Mouse (Mus musculus): ENCODE results near the gene Mfap1b. TPM values are rescaled to one million over a fixed set of nuclear protein-coding genes. Genes with fewer than 3 reads are reported as not detected.
"Not testable (repeated sequence)": the region's sequence is repeated elsewhere in the genome, so short reads cannot be mapped to it uniquely, and the experiment has no call there.

The Mfap1b gene
- polyA plus RNA-seq, 1 experiment from 2014 or later, result 20.5 TPM

GRCm38 (mm10) chr2:121507951-121508330 lies 34.1 kb upstream of the Mfap1b start:
- 53% methylated on average over 2 of the region's 2 CpGs for WGBS (ENCODE audit: insufficient replicate concordance)
- ATAC-seq (ENCODE audit: low read depth), result no peak

GRCm38 (mm10) chr2:121507173-121507950 lies 33.5 kb upstream of the Mfap1b start:
- Histone ChIP-seq H3K4me2 (ENCODE audit: low read depth, low read length) (peak overlapping the region; percentile 74), H3K4me3 (ENCODE audit: low read depth, low read length) (peak overlapping the region; percentile 78), H3K9me3 (replicated peaks; ENCODE audit: control insufficient read depth, low read length) (no peaks in the 10 kb centered on the region), H3K27me3 (ENCODE audit: control insufficient read depth, insufficient read depth, low read depth, low read length) (no peaks in the 10 kb centered on the region), H3K36me3 (ENCODE audit: control insufficient read depth, insufficient read depth) (peaks cover 14% of the 10 kb centered on the region), H3K4me1 (ENCODE audit: control insufficient read depth, low read depth, low read length) (peaks cover 19% of the 10 kb centered on the region), H3K27ac (ENCODE audit: low read length) (0 out of 2 replicates have a peak overlapping the region, but pooled peaks have one; percentile 4), H3K9ac (ENCODE audit: low read depth, low read length) (peak overlapping the region; percentile 84)
- WGBS (ENCODE audit: insufficient replicate concordance), result 3% methylated on average over 12 of the region's 12 CpGs
- ATAC-seq (ENCODE audit: low read depth), result no peak

More at GRCm38 (mm10) chr2:121507951-121508330, 34.1 kb upstream of the Mfap1b start:
- Histone ChIP-seq H3K9me3 (replicated peaks; ENCODE audit: control insufficient read depth, low read length) (no peaks in the 10 kb centered on the region), H3K9ac (ENCODE audit: low read depth, low read length) (peak overlapping the region; percentile 84), H3K27ac (ENCODE audit: low read length) (0 out of 2 replicates have a peak overlapping the region, but pooled peaks have one; percentile 4), H3K4me1 (ENCODE audit: control insufficient read depth, low read depth, low read length) (peaks cover 19% of the 10 kb centered on the region), H3K36me3 (ENCODE audit: control insufficient read depth, insufficient read depth) (peaks cover 14% of the 10 kb centered on the region), H3K4me3 (ENCODE audit: low read depth, low read length) (peak overlapping the region; percentile 78), H3K27me3 (ENCODE audit: control insufficient read depth, insufficient read depth, low read depth, low read length) (no peaks in the 10 kb centered on the region), H3K4me2 (ENCODE audit: low read depth, low read length) (peak overlapping the region; percentile 74)

GRCm38 (mm10) chr2:121505942-121506882 lies 32.3 kb upstream of the Mfap1b start, which contains the start of the genes Mfap1a and Wdr76:
Mfap1a (minus strand) TSS chr2:121506665.
Wdr76 (plus strand) TSS chr2:121506723.
- H3K4me2 ChIP-seq (ENCODE audit: low read depth, low read length), result peak within 1 kb of the TSS; percentile 74
- H3K27ac ChIP-seq (ENCODE audit: low read length), result peak within 1 kb of the TSS; percentile 83
- ATAC-seq (ENCODE audit: low read depth), result peak; percentile 96
- not testable (repeated sequence) for H3K27me3 ChIP-seq (ENCODE audit: control insufficient read depth, insufficient read depth, low read depth, low read length); H3K36me3 ChIP-seq (ENCODE audit: control insufficient read depth, insufficient read depth); H3K9me3 ChIP-seq (replicated peaks; ENCODE audit: control insufficient read depth, low read length)
- peaks cover 19% of the 10 kb centered on the region for H3K4me1 ChIP-seq (ENCODE audit: control insufficient read depth, low read depth, low read length)
- WGBS (ENCODE audit: insufficient replicate concordance), result 4% methylated on average over 40 of the region's 42 CpGs
- peak within 1 kb of the TSS; percentile 78 for H3K4me3 ChIP-seq (ENCODE audit: low read depth, low read length)
- H3K9ac ChIP-seq (ENCODE audit: low read depth, low read length), result peak within 1 kb of the TSS; percentile 84

DNA sequence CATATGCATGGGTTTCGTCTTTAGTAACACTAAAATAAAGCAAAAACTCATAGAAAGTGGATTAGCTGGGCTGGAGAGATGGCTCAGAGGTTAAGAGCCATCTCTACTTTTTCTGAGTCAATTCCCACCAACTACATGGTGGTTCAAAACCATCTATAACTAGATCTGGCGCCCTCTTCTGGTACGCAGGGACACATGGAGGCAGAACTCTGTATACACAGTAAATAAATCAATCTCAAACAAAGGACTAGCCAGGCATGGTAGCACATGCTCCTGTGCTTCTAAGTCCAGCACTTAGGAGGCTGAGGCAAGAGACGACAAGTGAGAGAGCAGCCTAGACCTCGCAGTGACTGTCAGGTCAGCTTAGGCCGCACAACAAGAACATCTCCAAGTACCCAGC lies 27.7 kb upstream of the Mfap1b start:
- not testable (repeated sequence) for H3K27me3 ChIP-seq (ENCODE audit: control insufficient read depth, insufficient read depth, low read depth, low read length); H3K27ac ChIP-seq (ENCODE audit: low read length); H3K4me2 ChIP-seq (ENCODE audit: low read depth, low read length); H3K4me3 ChIP-seq (ENCODE audit: low read depth, low read length); H3K36me3 ChIP-seq (ENCODE audit: control insufficient read depth, insufficient read depth); H3K9me3 ChIP-seq (replicated peaks; ENCODE audit: control insufficient read depth, low read length); H3K9ac ChIP-seq (ENCODE audit: low read depth, low read length); H3K4me1 ChIP-seq (ENCODE audit: control insufficient read depth, low read depth, low read length); ATAC-seq (ENCODE audit: low read depth)
- 50% methylated on average over 2 of the region's 6 CpGs for WGBS (ENCODE audit: insufficient replicate concordance)

GRCm38 (mm10) chr2:121484403-121484802 lies 10.5 kb upstream of the Mfap1b start:
- not testable (repeated sequence) for H3K27me3 ChIP-seq (ENCODE audit: control insufficient read depth, insufficient read depth, low read depth, low read length); H3K9ac ChIP-seq (ENCODE audit: low read depth, low read length); H3K4me1 ChIP-seq (ENCODE audit: control insufficient read depth, low read depth, low read length); H3K36me3 ChIP-seq (ENCODE audit: control insufficient read depth, insufficient read depth); H3K4me3 ChIP-seq (ENCODE audit: low read depth, low read length); H3K9me3 ChIP-seq (replicated peaks; ENCODE audit: control insufficient read depth, low read length); H3K4me2 ChIP-seq (ENCODE audit: low read depth, low read length); ATAC-seq (ENCODE audit: low read depth); H3K27ac ChIP-seq (ENCODE audit: low read length)
- 70% methylated on average over 1 of the region's 2 CpGs for WGBS (ENCODE audit: insufficient replicate concordance)

DNA sequence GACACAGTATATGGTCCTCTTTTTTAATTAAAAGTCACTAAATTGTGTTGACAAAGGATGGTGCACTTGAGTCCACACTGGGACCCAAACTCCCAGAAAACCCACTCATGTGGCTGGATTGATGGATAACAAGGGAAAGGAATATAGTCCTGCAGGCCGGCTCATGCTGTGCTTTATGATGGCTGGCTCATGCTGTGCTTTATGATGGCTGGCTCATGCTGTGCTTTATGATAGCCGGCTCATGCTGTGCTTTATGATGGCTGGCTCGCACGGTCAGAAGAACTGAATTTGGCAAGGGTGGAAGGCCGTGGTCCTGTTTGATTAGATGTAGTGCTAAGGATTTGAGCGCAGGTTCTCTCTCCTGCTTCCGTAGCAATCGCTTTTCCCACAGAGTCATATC lies 9.7 kb upstream of the Mfap1b start:
- H3K9ac ChIP-seq (ENCODE audit: low read depth, low read length), result no peak overlapping the region
- H3K4me1 ChIP-seq (ENCODE audit: control insufficient read depth, low read depth, low read length), result no peaks in the 10 kb centered on the region
- no peak overlapping the region for H3K27ac ChIP-seq (ENCODE audit: low read length)
- ATAC-seq (ENCODE audit: low read depth), result no peak
- no peak overlapping the region for H3K4me2 ChIP-seq (ENCODE audit: low read depth, low read length)
- H3K27me3 ChIP-seq (ENCODE audit: control insufficient read depth, insufficient read depth, low read depth, low read length), result no peaks in the 10 kb centered on the region
- H3K4me3 ChIP-seq (ENCODE audit: low read depth, low read length), result no peak overlapping the region
- H3K9me3 ChIP-seq (replicated peaks; ENCODE audit: control insufficient read depth, low read length), result no peaks in the 10 kb centered on the region
- no peaks in the 10 kb centered on the region for H3K36me3 ChIP-seq (ENCODE audit: control insufficient read depth, insufficient read depth)
- WGBS (ENCODE audit: insufficient replicate concordance), result 70% methylated on average over 8 of the region's 8 CpGs

DNA sequence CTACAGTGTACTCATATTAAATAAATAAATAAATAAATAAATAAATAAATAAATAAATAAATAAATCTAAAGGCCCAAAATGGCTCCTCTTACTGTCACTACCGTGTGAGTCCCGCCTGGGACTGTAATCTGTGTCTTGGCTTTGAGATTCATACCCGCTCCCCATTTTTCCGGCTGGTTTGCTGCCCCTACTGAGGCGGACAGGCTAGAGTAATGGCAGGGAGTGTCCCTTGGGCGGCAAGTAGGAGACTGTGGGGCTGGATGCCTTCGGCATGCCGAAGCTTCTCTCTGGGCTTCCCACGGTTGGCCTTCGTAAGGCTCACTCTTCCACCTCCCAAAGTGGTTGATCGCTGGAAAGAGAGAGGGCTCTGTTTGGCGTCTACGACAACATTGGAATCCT lies 7.0 kb upstream of the Mfap1b start:
- H3K4me3 ChIP-seq (ENCODE audit: low read depth, low read length); H3K4me1 ChIP-seq (ENCODE audit: control insufficient read depth, low read depth, low read length); H3K27ac ChIP-seq (ENCODE audit: low read length); H3K36me3 ChIP-seq (ENCODE audit: control insufficient read depth, insufficient read depth); H3K27me3 ChIP-seq (ENCODE audit: control insufficient read depth, insufficient read depth, low read depth, low read length); H3K9ac ChIP-seq (ENCODE audit: low read depth, low read length); H3K4me2 ChIP-seq (ENCODE audit: low read depth, low read length); H3K9me3 ChIP-seq (replicated peaks; ENCODE audit: control insufficient read depth, low read length); ATAC-seq (ENCODE audit: low read depth): not testable (repeated sequence)
- 74% methylated on average over 13 of the region's 13 CpGs for WGBS (ENCODE audit: insufficient replicate concordance)

DNA sequence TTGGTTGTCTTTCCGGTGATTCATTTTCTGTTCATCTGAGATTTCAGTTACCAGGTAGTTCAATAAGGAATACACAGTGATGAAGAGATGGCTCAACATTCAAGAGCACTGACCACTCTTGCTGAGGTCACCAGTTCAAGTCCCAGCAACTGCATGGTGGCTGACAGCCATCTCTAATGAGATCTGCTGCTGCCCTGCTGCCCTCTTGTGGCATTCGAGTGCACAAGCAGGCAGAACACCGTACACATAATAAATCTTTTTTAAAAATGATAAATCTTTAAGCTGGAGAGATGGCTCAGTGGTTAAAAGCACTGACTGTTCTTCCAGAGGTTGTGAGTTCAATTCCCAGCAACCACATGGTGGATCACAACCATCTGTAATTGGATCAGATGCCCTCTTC lies 6.6 kb upstream of the Mfap1b start:
- Histone ChIP-seq H3K4me2 (ENCODE audit: low read depth, low read length) (no peak overlapping the region), H3K9ac (ENCODE audit: low read depth, low read length) (no peak overlapping the region), H3K9me3 (replicated peaks; ENCODE audit: control insufficient read depth, low read length) (no peaks in the 10 kb centered on the region), H3K4me3 (ENCODE audit: low read depth, low read length) (no peak overlapping the region), H3K27me3 (ENCODE audit: control insufficient read depth, insufficient read depth, low read depth, low read length) (no peaks in the 10 kb centered on the region), H3K4me1 (ENCODE audit: control insufficient read depth, low read depth, low read length) (no peaks in the 10 kb centered on the region), H3K36me3 (ENCODE audit: control insufficient read depth, insufficient read depth) (no peaks in the 10 kb centered on the region), H3K27ac (ENCODE audit: low read length) (no peak overlapping the region)
- no peak for ATAC-seq (ENCODE audit: low read depth)
- WGBS (ENCODE audit: insufficient replicate concordance), result 35% methylated on average over 3 of the region's 3 CpGs

Measured in liver, embryonic 16.5 days (tissue).